Mouse (Mus musculus): Measurements from ENCODE around the gene Kif13a. TPM values are rescaled to one million over a fixed set of nuclear protein-coding genes. Genes with fewer than 3 reads are reported as not detected.

The Kif13a gene
- polyA plus RNA-seq, 1 experiment from 2014 or later = 4.9 TPM

DNA sequence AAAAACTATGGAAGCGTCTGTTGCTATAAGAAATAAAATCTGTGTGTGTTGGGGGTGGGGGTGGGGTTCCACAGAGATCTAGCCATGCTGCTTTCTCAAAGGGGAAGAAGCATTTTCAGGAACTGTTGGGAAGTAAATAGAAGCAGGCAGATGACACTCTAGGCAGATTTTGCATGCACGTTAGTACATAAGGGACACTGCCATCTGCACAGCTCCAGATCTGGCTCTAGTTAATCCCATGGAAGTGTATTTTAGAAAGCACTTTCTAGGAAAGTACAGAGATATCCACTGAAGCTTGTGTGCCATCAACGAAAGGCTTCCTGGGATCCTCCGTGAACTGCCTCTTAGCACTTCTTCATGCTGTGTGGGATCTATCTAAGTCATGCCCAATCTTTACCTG is 22.6 kb downstream of the Kif13a start:
- no peak for TF ChIP-seq EP300 (IDR thresholded peaks at IDR 0.05; ENCODE audit: low read depth)
- no peak for TF ChIP-seq CTCF (IDR thresholded peaks at IDR 0.05; ENCODE audit: low read depth)
- Histone ChIP-seq H3K4me1 (ENCODE audit: insufficient read depth) (no peaks in the 10 kb centered on the region; the same call in 1 of the 2 replicates), H3K9ac (replicated peaks) (no peak overlapping the region), H3K4me2 (ENCODE audit: low read depth, low read length) (no peak overlapping the region), H3K27ac (ENCODE audit: low read depth) (no peak overlapping the region), H3K27me3 (ENCODE audit: insufficient read depth, low read length) (no peaks in the 10 kb centered on the region), H3K9me3 (ENCODE audit: low read length) (0 out of 2 replicates have a peak, but pooled peaks cover 2% of the 10 kb centered on the region), H3K36me3 (replicated peaks; ENCODE audit: insufficient read depth, low read length) (no peaks in the 10 kb centered on the region), H3K4me3 (ENCODE audit: low read depth, low read length) (no peak overlapping the region)
- DNase-seq (no peak), ATAC-seq (no peak)
- 81% methylated on average over 4 of the region's 4 CpGs for WGBS (ENCODE audit: insufficient replicate concordance)

DNA sequence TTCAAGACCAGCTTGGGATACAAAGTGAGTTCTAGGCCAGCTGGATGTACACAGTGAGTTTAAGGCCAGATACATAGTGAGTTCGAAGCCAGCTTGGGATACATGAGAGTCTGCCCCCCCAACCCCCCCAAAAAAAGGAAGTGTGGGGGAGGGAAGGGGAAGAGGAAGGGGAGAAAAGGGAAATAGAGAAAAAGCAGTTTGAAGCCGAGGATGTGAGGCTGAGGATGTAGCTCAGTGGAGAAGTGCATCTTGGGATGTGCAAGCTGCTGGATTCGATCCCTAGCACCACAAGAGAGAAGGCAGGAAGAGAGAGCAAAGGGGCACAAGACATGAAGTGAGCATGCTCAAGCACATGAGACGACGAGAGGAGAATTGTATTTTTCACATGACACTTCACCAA is 23.7 kb downstream of the Kif13a start:
- H3K27ac ChIP-seq (ENCODE audit: low read depth) = no peak overlapping the region

DNA sequence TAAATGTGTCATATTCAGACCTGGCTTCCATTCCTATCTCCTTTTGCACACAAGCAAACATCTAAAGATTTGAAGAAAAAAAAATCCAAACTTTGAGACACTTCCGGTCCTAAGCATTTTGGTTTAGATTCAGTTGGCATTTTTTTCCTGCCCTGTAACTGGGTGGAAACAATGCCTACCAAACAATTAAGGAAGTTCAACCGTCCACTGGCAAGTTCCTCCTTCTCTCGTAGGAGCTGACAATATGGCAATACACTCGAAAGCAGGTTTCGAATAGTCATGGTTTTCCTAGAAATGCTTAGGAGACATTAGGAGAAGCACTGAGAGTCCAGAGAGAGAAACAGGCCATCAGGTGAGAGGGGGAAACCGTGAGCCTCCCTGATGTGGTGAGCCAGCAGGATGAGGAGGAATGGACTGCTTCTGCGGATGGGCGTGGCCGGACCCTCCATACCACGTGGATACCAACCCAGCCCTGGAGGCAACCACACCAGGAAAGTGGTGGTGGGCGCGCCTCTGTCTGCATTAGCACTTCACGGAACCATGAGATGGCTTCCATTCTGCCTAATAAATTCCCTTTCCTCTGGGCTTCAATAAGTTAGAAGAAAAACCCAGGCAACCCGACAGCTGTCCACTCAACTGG is 24.6 kb downstream of the Kif13a start:
- WGBS (ENCODE audit: insufficient replicate concordance) = 45% methylated on average over 14 of the region's 14 CpGs
- H3K36me3 ChIP-seq (replicated peaks; ENCODE audit: insufficient read depth, low read length) = no peaks in the 10 kb centered on the region
- H3K9me3 ChIP-seq (ENCODE audit: low read length) = 0 out of 2 replicates have a peak, but pooled peaks cover 2% of the 10 kb centered on the region
- H3K9ac ChIP-seq (replicated peaks) = no peak overlapping the region
- no peaks in the 10 kb centered on the region for H3K4me1 ChIP-seq (ENCODE audit: insufficient read depth)
- 0 out of 2 replicates have a peak overlapping the region, but pooled peaks have one; percentile 11 for H3K4me3 ChIP-seq (ENCODE audit: low read depth, low read length)
- TF ChIP-seq EP300 (IDR thresholded peaks at IDR 0.05; ENCODE audit: low read depth) (no peak), CTCF (IDR thresholded peaks at IDR 0.05; ENCODE audit: low read depth) (no peak)
- ATAC-seq (no peak), DNase-seq (no peak)
- H3K4me2 ChIP-seq (ENCODE audit: low read depth, low read length) = peak overlapping the region; percentile 41
- peak overlapping the region; percentile 7 for H3K27ac ChIP-seq (ENCODE audit: low read depth)
- H3K27me3 ChIP-seq (ENCODE audit: insufficient read depth, low read length) = no peaks in the 10 kb centered on the region

More for the DNA sequence above, 23.7 kb downstream of the Kif13a start:
- WGBS (ENCODE audit: insufficient replicate concordance) = 62% methylated on average over 5 of the region's 5 CpGs
- no peak for TF ChIP-seq EP300 (IDR thresholded peaks at IDR 0.05; ENCODE audit: low read depth)
- no peak for TF ChIP-seq CTCF (IDR thresholded peaks at IDR 0.05; ENCODE audit: low read depth)
- Histone ChIP-seq H3K9ac (replicated peaks) (no peak overlapping the region), H3K9me3 (ENCODE audit: low read length) (0 out of 2 replicates have a peak, but pooled peaks cover 2% of the 10 kb centered on the region), H3K36me3 (replicated peaks; ENCODE audit: insufficient read depth, low read length) (no peaks in the 10 kb centered on the region), H3K27me3 (ENCODE audit: insufficient read depth, low read length) (no peaks in the 10 kb centered on the region), H3K4me1 (ENCODE audit: insufficient read depth) (no peaks in the 10 kb centered on the region), H3K4me2 (ENCODE audit: low read depth, low read length) (no peak overlapping the region), H3K4me3 (ENCODE audit: low read depth, low read length) (no peak overlapping the region)
- ATAC-seq (no peak), DNase-seq (no peak)

DNA sequence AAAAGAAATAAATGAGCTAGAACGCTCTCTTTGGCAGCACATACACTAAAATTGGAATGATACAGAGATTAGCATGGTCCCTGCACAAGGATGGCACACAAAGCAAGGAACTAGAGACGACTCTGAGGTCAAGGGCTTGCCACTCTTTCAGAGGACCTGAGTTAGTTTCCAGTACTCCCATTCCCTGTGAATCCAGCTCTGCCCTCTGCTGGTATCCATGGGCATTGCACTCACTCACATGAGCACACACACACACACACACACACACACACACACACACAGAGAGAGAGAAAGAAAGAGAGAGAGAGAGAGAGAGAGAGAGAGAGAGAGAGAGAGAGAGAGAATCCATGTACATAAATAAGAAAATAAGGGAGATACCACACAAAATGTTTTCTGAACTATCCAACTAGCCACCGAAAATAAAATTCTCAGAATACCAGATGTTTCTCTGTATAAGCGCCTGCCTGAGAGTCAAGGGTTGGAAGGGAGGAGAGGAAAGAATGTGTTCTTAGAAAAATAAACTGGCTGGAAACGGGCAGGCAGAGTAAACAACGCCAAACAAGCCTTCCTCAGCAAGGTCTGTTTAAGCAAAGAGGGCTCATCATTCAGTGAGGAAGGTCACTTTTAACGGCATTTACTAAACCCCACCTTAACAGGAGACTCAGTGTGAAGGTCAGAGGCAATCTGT is 27.0 kb downstream of the Kif13a start:
- TF ChIP-seq CTCF (IDR thresholded peaks at IDR 0.05; ENCODE audit: low read depth) (peak; percentile 34), EP300 (IDR thresholded peaks at IDR 0.05; ENCODE audit: low read depth) (no peak)
- no peak for ATAC-seq
- no peak overlapping the region for H3K9ac ChIP-seq (replicated peaks)
- no peaks in the 10 kb centered on the region for H3K4me1 ChIP-seq (ENCODE audit: insufficient read depth)
- 83% methylated on average over 7 of the region's 7 CpGs for whole genome bisulfite sequencing (ENCODE audit: insufficient replicate concordance)
- no peaks in the 10 kb centered on the region for H3K36me3 ChIP-seq (replicated peaks; ENCODE audit: insufficient read depth, low read length)
- no peaks in the 10 kb centered on the region for H3K27me3 ChIP-seq (ENCODE audit: insufficient read depth, low read length)
- H3K27ac ChIP-seq (ENCODE audit: low read depth) = no peak overlapping the region
- no peak overlapping the region for H3K4me2 ChIP-seq (ENCODE audit: low read depth, low read length)
- DNase-seq = no peak
- H3K4me3 ChIP-seq (ENCODE audit: low read depth, low read length) = no peak overlapping the region
- H3K9me3 ChIP-seq (ENCODE audit: low read length) = 0 out of 2 replicates have a peak, but pooled peaks cover 2% of the 10 kb centered on the region

DNA sequence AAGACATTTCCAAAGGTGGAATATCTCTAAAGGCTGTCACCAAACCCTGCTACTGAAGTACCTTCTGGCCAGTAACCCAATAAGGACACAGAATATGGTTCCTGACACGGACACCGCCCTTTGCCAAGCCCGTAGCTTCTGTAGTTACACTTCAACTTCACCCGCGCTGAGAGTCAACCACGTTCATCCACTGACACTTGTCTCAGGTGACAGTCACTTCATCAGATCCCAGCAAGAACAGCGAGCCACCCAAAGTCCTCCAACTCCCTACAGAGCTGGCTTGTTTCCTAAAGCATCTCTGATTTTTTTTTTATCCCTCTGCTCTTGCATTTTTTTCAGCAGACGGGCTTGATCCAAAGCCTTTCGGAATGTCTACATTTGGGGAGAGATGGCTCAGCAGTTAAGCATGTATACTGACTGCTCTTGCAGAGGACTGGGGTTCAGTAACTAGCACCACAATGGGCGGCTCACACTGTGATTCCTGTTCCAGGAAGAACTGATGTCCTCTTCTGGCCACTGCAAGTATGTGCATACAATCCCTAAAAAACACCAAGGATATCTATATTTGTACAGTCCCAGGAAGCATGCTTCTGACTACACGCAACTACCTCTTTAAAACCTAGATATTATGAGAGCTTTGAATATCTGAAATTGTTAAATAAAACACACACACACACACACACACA is 28.7 kb downstream of the Kif13a start:
- 86% methylated on average over 11 of the region's 11 CpGs for WGBS (ENCODE audit: insufficient replicate concordance)
- Histone ChIP-seq H3K4me1 (ENCODE audit: insufficient read depth) (no peaks in the 10 kb centered on the region), H3K27me3 (ENCODE audit: insufficient read depth, low read length) (no peaks in the 10 kb centered on the region), H3K4me2 (ENCODE audit: low read depth, low read length) (no peak overlapping the region), H3K4me3 (ENCODE audit: low read depth, low read length) (no peak overlapping the region), H3K9me3 (ENCODE audit: low read length) (0 out of 2 replicates have a peak, but pooled peaks cover 2% of the 10 kb centered on the region), H3K36me3 (replicated peaks; ENCODE audit: insufficient read depth, low read length) (no peaks in the 10 kb centered on the region), H3K27ac (ENCODE audit: low read depth) (no peak overlapping the region), H3K9ac (replicated peaks) (no peak overlapping the region)
- DNase-seq (no peak), ATAC-seq (no peak)
- TF ChIP-seq CTCF (IDR thresholded peaks at IDR 0.05; ENCODE audit: low read depth) (no peak), EP300 (IDR thresholded peaks at IDR 0.05; ENCODE audit: low read depth) (no peak)

DNA sequence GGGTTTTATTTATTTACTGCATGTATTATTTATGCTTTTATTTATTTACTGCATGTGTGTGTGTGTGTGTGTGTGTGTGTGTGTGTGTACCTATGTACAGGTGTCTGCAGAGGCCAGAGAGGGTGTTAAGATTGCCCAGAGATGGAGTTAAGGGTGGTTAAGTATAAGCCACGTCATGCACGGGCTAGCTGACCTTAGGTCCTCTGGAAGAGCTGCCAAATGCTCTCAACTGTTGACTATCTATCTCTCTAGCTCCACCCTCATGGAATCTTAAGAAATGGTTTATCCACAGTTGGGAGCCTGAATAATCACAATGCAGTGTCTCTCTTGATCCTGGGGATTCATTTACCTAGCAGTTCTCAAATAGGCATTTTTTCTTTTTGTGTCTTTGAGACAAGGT is 30.8 kb downstream of the Kif13a start:
- 44% methylated on average over 2 of the region's 2 CpGs for whole genome bisulfite sequencing (ENCODE audit: insufficient replicate concordance)

More for the DNA sequence above, 30.8 kb downstream of the Kif13a start:
- DNase-seq (no peak), ATAC-seq (no peak)
- Histone ChIP-seq H3K36me3 (replicated peaks; ENCODE audit: insufficient read depth, low read length) (no peaks in the 10 kb centered on the region), H3K27ac (ENCODE audit: low read depth) (no peak overlapping the region), H3K4me2 (ENCODE audit: low read depth, low read length) (no peak overlapping the region), H3K4me3 (ENCODE audit: low read depth, low read length) (no peak overlapping the region), H3K27me3 (ENCODE audit: insufficient read depth, low read length) (no peaks in the 10 kb centered on the region), H3K9ac (replicated peaks) (no peak overlapping the region), H3K9me3 (ENCODE audit: low read length) (0 out of 2 replicates have a peak, but pooled peaks cover 2% of the 10 kb centered on the region), H3K4me1 (ENCODE audit: insufficient read depth) (no peaks in the 10 kb centered on the region)
- TF ChIP-seq EP300 (IDR thresholded peaks at IDR 0.05; ENCODE audit: low read depth) (no peak), CTCF (IDR thresholded peaks at IDR 0.05; ENCODE audit: low read depth) (no peak)
